Mouse (Mus musculus) spleen, adult 12 weeks (tissue): Measurements from ENCODE around the gene Commd3.

Experiments
- DNase-seq: peaks from one replicate; pipeline ENCODE4 v3.0.0; 2022; ENCODE audit warnings: low spot score

Gene Commd3

GRCm38 (mm10) chr2:18724462-18724861 lies 52.3 kb downstream of the Commd3 start:
- DNase-seq: no peak
